Mouse (Mus musculus) ES-Bruce4 (cell line): ENCODE measurements at regions not wholly inside any gene's neighbourhood (a gene's known extent, or its start where the extent isn't known, plus 50 kb on each side); places are given as distances from the start of the nearest gene placed in this dataset.

Experiments
- CTCF ChIP-seq: IDR thresholded peaks from one replicate; pipeline ENCODE4 v1.8.1; 2011; ENCODE audit warnings: low read depth, low read length
- EP300 ChIP-seq: IDR thresholded peaks from 2 replicates; pipeline ENCODE4 v1.6.1; 2011; ENCODE audit warnings: low read depth, low read length; ENCODE audit not compliant: insufficient read depth
- POLR2A ChIP-seq: IDR thresholded peaks from one replicate; pipeline ENCODE4 v1.8.1; 2011; ENCODE audit warnings: low read length; ENCODE audit not compliant: insufficient read depth

- TF ChIP-seq POLR2A (no peak), CTCF (no peak), EP300 (no peak)
Measured at GRCm38 (mm10) chr1:144306284-144306683, 57.2 kb upstream of the Rgs1 start.
